Mouse (Mus musculus): ENCODE data around the gene Erlec1.

Erlec1 gene

GRCm38 (mm10) chr11:30954279-30954725, at the start of gene Erlec1:
Gene Erlec1 (minus strand): TSS chr11:30954335.
- DNase-seq (ENCODE audit: low read depth in 2 of 2, low spot score in 2 of 2), result peak; percentile 80 to 81

- no peak for DNase-seq (ENCODE audit: low read depth in 2 of 2, low spot score in 2 of 2)
These were observed 47.2 kb upstream of the Erlec1 start for GRCm38 (mm10) chr11:31001169-31001908.

GRCm38 (mm10) chr11:31000028-31000427, 45.9 kb upstream of the Erlec1 start:
- no peak for DNase-seq (ENCODE audit: low read depth in 2 of 2, low spot score in 2 of 2)

GRCm38 (mm10) chr11:30998704-30999103, 44.6 kb upstream of the Erlec1 start:
- no peak for DNase-seq (ENCODE audit: low read depth in 2 of 2, low spot score in 2 of 2)

GRCm38 (mm10) chr11:30998199-30998598, 44.1 kb upstream of the Erlec1 start:
- DNase-seq (ENCODE audit: low read depth in 2 of 2, low spot score in 2 of 2), result no peak

GRCm38 (mm10) chr11:30996670-30997069, 42.5 kb upstream of the Erlec1 start:
- DNase-seq (ENCODE audit: low read depth in 2 of 2, low spot score in 2 of 2), result no peak

- no peak for DNase-seq (ENCODE audit: low read depth in 2 of 2, low spot score in 2 of 2)
These were observed 32.5 kb upstream of the Erlec1 start for GRCm38 (mm10) chr11:30986625-30987017.

GRCm38 (mm10) chr11:30985877-30986624, 31.9 kb upstream of the Erlec1 start, which contains the start of gene Chac2:
Gene Chac2 (minus strand): TSS chr11:30986350.
- peak; percentile 59 to 65 for DNase-seq (ENCODE audit: low read depth in 2 of 2, low spot score in 2 of 2)

- DNase-seq (ENCODE audit: low read depth in 2 of 2, low spot score in 2 of 2), result no peak
These were observed 31.1 kb upstream of the Erlec1 start for GRCm38 (mm10) chr11:30985237-30985636.

- DNase-seq (ENCODE audit: low read depth in 2 of 2, low spot score in 2 of 2), result peak; percentile 9 to 11
These were observed 523 bp downstream of the Erlec1 start for GRCm38 (mm10) chr11:30953469-30954154.

- DNase-seq (ENCODE audit: low read depth in 2 of 2, low spot score in 2 of 2), result no peak
These were observed 1.3 kb downstream of the Erlec1 start for GRCm38 (mm10) chr11:30952829-30953228.

- no peak for DNase-seq (ENCODE audit: low read depth in 2 of 2, low spot score in 2 of 2)
These were observed 10.6 kb downstream of the Erlec1 start for GRCm38 (mm10) chr11:30943522-30943921.

- no peak for DNase-seq (ENCODE audit: low read depth in 2 of 2, low spot score in 2 of 2)
These were observed 25.6 kb downstream of the Erlec1 start for GRCm38 (mm10) chr11:30928498-30928897.

GRCm38 (mm10) chr11:30928079-30928478, 26.1 kb downstream of the Erlec1 start:
- no peak for DNase-seq (ENCODE audit: low read depth in 2 of 2, low spot score in 2 of 2)

- no peak for DNase-seq (ENCODE audit: low read depth in 2 of 2, low spot score in 2 of 2)
These were observed 30.9 kb downstream of the Erlec1 start for GRCm38 (mm10) chr11:30923283-30923682.

- DNase-seq (ENCODE audit: low read depth in 2 of 2, low spot score in 2 of 2), result no peak
These were observed 33.5 kb downstream of the Erlec1 start for GRCm38 (mm10) chr11:30920641-30921040.

GRCm38 (mm10) chr11:30912311-30912710, 41.8 kb downstream of the Erlec1 start:
- DNase-seq (ENCODE audit: low read depth in 2 of 2, low spot score in 2 of 2), result no peak

- DNase-seq (ENCODE audit: low read depth in 2 of 2, low spot score in 2 of 2), result no peak
These were observed 54.8 kb downstream of the Erlec1 start for GRCm38 (mm10) chr11:30899312-30899711.

- DNase-seq (ENCODE audit: low read depth in 2 of 2, low spot score in 2 of 2), result no peak
These were observed 57.9 kb downstream of the Erlec1 start for GRCm38 (mm10) chr11:30896201-30896600.

- no peak for DNase-seq (ENCODE audit: low read depth in 2 of 2, low spot score in 2 of 2)
These were observed 66.0 kb downstream of the Erlec1 start for GRCm38 (mm10) chr11:30888153-30888552.

GRCm38 (mm10) chr11:30885171-30885871, 68.8 kb downstream of the Erlec1 start, which contains the start of the genes Gpr75 and Asb3:
Gene Gpr75 (plus strand): TSS chr11:30885358.
Gene Asb3 (plus strand): TSS chr11:30885416.
- DNase-seq (ENCODE audit: low read depth in 2 of 2, low spot score in 2 of 2), result no peak

Measured in CD8-positive naive resting alpha-beta T cell, adult 2 months (primary cell).